Mouse (Mus musculus) ovary, postnatal 36 days (tissue): Measurements from ENCODE around the gene Fbxw5.

Experiments
- DNase-seq: peaks from one replicate; pipeline ENCODE4 v3.0.0; 2022; ENCODE audit warnings: low spot score, mixed read lengths

Gene Fbxw5

GRCm38 (mm10) chr2:25477967-25478675, 22.4 kb upstream of the Fbxw5 start:
- peak; percentile 51 for DNase-seq

- no peak for DNase-seq
Observed at GRCm38 (mm10) chr2:25479551-25480311, 20.8 kb upstream of the Fbxw5 start.

- DNase-seq = no peak
Observed at GRCm38 (mm10) chr2:25480541-25480940, 20.0 kb upstream of the Fbxw5 start.

- DNase-seq = no peak
Observed at GRCm38 (mm10) chr2:25482969-25483368, 17.6 kb upstream of the Fbxw5 start.

- no peak for DNase-seq
Observed at GRCm38 (mm10) chr2:25484901-25485647, 15.5 kb upstream of the Fbxw5 start.

GRCm38 (mm10) chr2:25487965-25488670, 12.4 kb upstream of the Fbxw5 start:
- DNase-seq = no peak

GRCm38 (mm10) chr2:25488671-25489068, 11.9 kb upstream of the Fbxw5 start:
- no peak for DNase-seq

- DNase-seq = no peak
Observed at GRCm38 (mm10) chr2:25492988-25493387, 7.6 kb upstream of the Fbxw5 start.

- DNase-seq = no peak
Observed at GRCm38 (mm10) chr2:25493476-25493961, 7.0 kb upstream of the Fbxw5 start, which contains the start of gene Lcn12. Gene Lcn12 (minus strand): TSS chr2:25493911.

- DNase-seq = no peak
Observed at GRCm38 (mm10) chr2:25496462-25496861, 4.1 kb upstream of the Fbxw5 start.

- no peak for DNase-seq
Observed at GRCm38 (mm10) chr2:25497846-25498575, 2.5 kb upstream of the Fbxw5 start.

GRCm38 (mm10) chr2:25498622-25499478, 1.7 kb upstream of the Fbxw5 start:
- DNase-seq = no peak

- DNase-seq = no peak
Observed at GRCm38 (mm10) chr2:25500071-25500575, 427 bp upstream of the Fbxw5 start.

GRCm38 (mm10) chr2:25501593-25502486, 1.3 kb downstream of the Fbxw5 start, which contains the start of gene C8g:
Gene C8g (minus strand): TSS chr2:25501719.
- DNase-seq = no peak

- no peak for DNase-seq
Observed at GRCm38 (mm10) chr2:25502726-25503125, 2.2 kb downstream of the Fbxw5 start.

- no peak for DNase-seq
Observed at GRCm38 (mm10) chr2:25504538-25504937, 4.0 kb downstream of the Fbxw5 start.

- no peak for DNase-seq
Observed at GRCm38 (mm10) chr2:25505000-25505399, 4.5 kb downstream of the Fbxw5 start.

GRCm38 (mm10) chr2:25505860-25506259, 5.3 kb downstream of the Fbxw5 start:
- no peak for DNase-seq

- no peak for DNase-seq
Observed at GRCm38 (mm10) chr2:25506964-25507363, 6.4 kb downstream of the Fbxw5 start.
